ENCODE assay signal across 8 mouse cellular contexts in the genomic region with DNA sequence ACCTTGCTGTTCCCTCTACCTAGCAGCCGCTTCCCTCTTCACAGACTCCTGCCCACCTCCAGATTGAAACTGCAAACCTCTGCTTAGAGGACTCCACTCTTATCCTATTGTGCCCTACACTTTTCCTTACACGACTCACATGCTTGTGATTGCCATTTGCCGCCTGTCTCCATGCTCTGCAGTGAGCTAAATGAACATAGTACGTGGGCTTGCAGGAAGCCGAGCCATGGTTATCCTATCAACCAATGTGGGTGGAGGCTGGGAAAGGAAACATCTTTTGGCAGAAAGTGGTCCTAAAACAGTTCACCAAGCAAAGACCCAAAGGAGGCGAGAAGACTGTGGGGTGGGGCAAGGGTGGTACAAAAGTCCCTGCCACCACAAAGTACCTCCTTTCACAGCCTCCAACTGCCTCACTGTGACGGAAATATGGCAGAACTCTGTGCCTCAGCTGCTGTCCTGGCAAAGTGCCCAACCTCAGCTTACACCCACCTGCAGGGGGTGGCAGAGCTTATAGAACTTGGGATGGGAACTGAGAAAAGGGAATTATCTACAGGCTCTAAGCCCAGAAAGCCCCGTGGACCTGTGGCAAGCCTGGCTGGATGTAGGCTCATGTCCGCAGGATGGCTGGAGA.
DNase-seq lines count a peak whose midpoint lies in the region; ATAC-seq and TF ChIP-seq lines count a peak whose summit lies in the region.

No protein-coding gene starts in this region.

- DNase-seq in cerebellum, adult 2 months: peak in 1 of 2 experiments; percentile 36
- no peak for DNase-seq in cerebellum, adult 18-20 months
- DNase-seq in neural tube, embryonic 11.5 days (ENCODE audit: low spot score): peak; percentile 31
- DNase-seq in neural tube, embryonic 10.5 days (ENCODE audit: extremely low spot score, low spot score): no peak
- peak; percentile 87 for DNase-seq in thymus, postnatal 14 days
- no peak for DNase-seq in ovary, adult 18-20 months (ENCODE audit: low spot score)
- no peak for DNase-seq in kidney, postnatal 14 days

- WGBS in cerebellum, adult 2 months: 82% methylated on average over 9 of the region's 9 CpGs
- 88% methylated on average over 9 of the region's 9 CpGs for WGBS in neural tube, embryonic 11.5 days
- WGBS in midbrain, embryonic 13.5 days: 65% methylated on average over 9 of the region's 9 CpGs

- no peak for TF ChIP-seq POLR2A in cerebellum, adult 2 months (IDR thresholded peaks at IDR 0.05; ENCODE audit: borderline replicate concordance, insufficient read depth, low read length)

- H3K27ac ChIP-seq in cerebellum, adult 2 months (ENCODE audit: insufficient read depth, low read length): peak overlapping the region; percentile 16; the same call in 1 of the 2 replicates
- H3K27ac ChIP-seq in neural tube, embryonic 11.5 days (ENCODE audit: low read depth, low read length): no peak overlapping the region
- H3K27ac ChIP-seq in midbrain, embryonic 13.5 days: peak overlapping the region; percentile 44

- no peak for ATAC-seq in neural tube, embryonic 11.5 days (ENCODE audit: insufficient read depth, low FRiP score, low TSS enrichment)
- peak; percentile 5; the same call in 1 of the 2 replicates for ATAC-seq in midbrain, embryonic 13.5 days

- TF ChIP-seq CTCF in cerebellum, adult 2 months (IDR thresholded peaks at IDR 0.05; ENCODE audit: borderline replicate concordance, insufficient read depth, low read depth, low read length): 0 out of 2 replicates have a peak, but pooled peaks have one; percentile 2

- H3K9me3 ChIP-seq in neural tube, embryonic 11.5 days (ENCODE audit: control insufficient read depth, low read length): no peaks in the 10 kb centered on the region
- H3K9me3 ChIP-seq in midbrain, embryonic 13.5 days: no peaks in the 10 kb centered on the region

- no peak overlapping the region for H3K4me2 ChIP-seq in neural tube, embryonic 11.5 days (ENCODE audit: low read depth)
- H3K4me2 ChIP-seq in midbrain, embryonic 13.5 days (replicated peaks): no peak overlapping the region

- no peak overlapping the region for H3K9ac ChIP-seq in neural tube, embryonic 11.5 days (ENCODE audit: low read length)
- H3K9ac ChIP-seq in midbrain, embryonic 13.5 days (replicated peaks): no peak overlapping the region

- no peaks in the 10 kb centered on the region for H3K27me3 ChIP-seq in cerebellum, adult 2 months (ENCODE audit: control insufficient read depth, insufficient read depth, low read length)
- H3K27me3 ChIP-seq in neural tube, embryonic 11.5 days (ENCODE audit: control insufficient read depth, insufficient read depth, low read length): no peaks in the 10 kb centered on the region
- H3K27me3 ChIP-seq in midbrain, embryonic 13.5 days: no peaks in the 10 kb centered on the region

- peaks cover 35% of the 10 kb centered on the region for H3K4me1 ChIP-seq in cerebellum, adult 2 months (ENCODE audit: control insufficient read depth, insufficient read depth, low read length)
- peaks cover 14% of the 10 kb centered on the region for H3K4me1 ChIP-seq in neural tube, embryonic 11.5 days (ENCODE audit: control insufficient read depth, insufficient read depth, low read length)
- H3K4me1 ChIP-seq in midbrain, embryonic 13.5 days (replicated peaks): peaks cover 76% of the 10 kb centered on the region

- no peak overlapping the region for H3K4me3 ChIP-seq in cerebellum, adult 2 months (replicated peaks; ENCODE audit: insufficient read depth, low read depth, low read length)
- no peak overlapping the region for H3K4me3 ChIP-seq in neural tube, embryonic 11.5 days (ENCODE audit: low read depth, low read length)
- no peak overlapping the region for H3K4me3 ChIP-seq in midbrain, embryonic 13.5 days (replicated peaks)

- H3K36me3 ChIP-seq in neural tube, embryonic 11.5 days (ENCODE audit: control insufficient read depth, insufficient read depth, low read length): no peaks in the 10 kb centered on the region
- no peaks in the 10 kb centered on the region for H3K36me3 ChIP-seq in midbrain, embryonic 13.5 days

Comparison
In these comparisons a context has a peak if more than half of its experiments do, and no peak if none do; other contexts are left out.
1. DNase-seq: peak in neural tube, embryonic 11.5 days (single experiment) and thymus, postnatal 14 days (single experiment); none in cerebellum, adult 18-20 months (0 of 2), neural tube, embryonic 10.5 days (single experiment), ovary, adult 18-20 months (single experiment) and kidney, postnatal 14 days (single experiment).